Mouse (Mus musculus) E14TG2a.4 (cell line): ENCODE measurements at regions not wholly inside any gene's neighbourhood (a gene's known extent, or its start where the extent isn't known, plus 50 kb on each side); places are given as distances from the start of the nearest gene placed in this dataset.

ENCODE experiments used
- H3K27me3 ChIP-seq: 2 replicates; pipeline ENCODE4 v1.6.1; 2014; ENCODE audit warnings: low read length, control low read depth; ENCODE audit not compliant: insufficient read depth
- H3K36me3 ChIP-seq: 2 replicates; pipeline ENCODE4 v1.6.1; 2014; ENCODE audit warnings: low read length, control low read depth; ENCODE audit not compliant: insufficient read depth
- H3K4me1 ChIP-seq: replicated peaks from 2 replicates; pipeline ENCODE4 v1.6.1; 2014; ENCODE audit warnings: low read depth, low read length, control low read depth
- H3K4me3 ChIP-seq: replicated peaks from 2 replicates; pipeline ENCODE4 v1.5.1; 2014; ENCODE audit warnings: mild to moderate bottlenecking, low read length
- H3K9me3 ChIP-seq: 2 replicates; pipeline ENCODE4 v1.6.1; 2014; ENCODE audit warnings: low read length, control low read depth
- CTCF ChIP-seq: conservative IDR thresholded peaks from 2 replicates; pipeline ENCODE4 v1.5.1; 2014; ENCODE audit warnings: low read length
- NANOG ChIP-seq: IDR thresholded peaks from 2 replicates; pipeline ENCODE4 v1.6.1; 2014; ENCODE audit warnings: borderline replicate concordance, low read length, mixed read lengths
- POU5F1 ChIP-seq: IDR thresholded peaks from 2 replicates; pipeline ENCODE4 v1.6.1; 2014; ENCODE audit warnings: low read length, borderline replicate concordance

GRCm38 (mm10) chr11:84729189-84729588, 90.1 kb downstream of the Mrm1 start:
- TF ChIP-seq POU5F1 = no peak
- TF ChIP-seq NANOG = no peak
- no peak for TF ChIP-seq CTCF
- Histone ChIP-seq H3K4me1 (peaks cover 6% of the 10 kb centered on the region), H3K9me3 (no peaks in the 10 kb centered on the region), H3K4me3 (no peak overlapping the region), H3K36me3 (no peaks in the 10 kb centered on the region), H3K27me3 (peaks cover 23% of the 10 kb centered on the region)

GRCm38 (mm10) chr11:84725936-84726613, 93.2 kb downstream of the Mrm1 start:
- Histone ChIP-seq H3K27me3 (peaks cover 31% of the 10 kb centered on the region), H3K36me3 (no peaks in the 10 kb centered on the region), H3K4me1 (peaks cover 13% of the 10 kb centered on the region), H3K4me3 (no peak overlapping the region), H3K9me3 (no peaks in the 10 kb centered on the region)
- TF ChIP-seq POU5F1 = no peak
- TF ChIP-seq NANOG = no peak
- no peak for TF ChIP-seq CTCF

GRCm38 (mm10) chr11:84725177-84725792, 94.0 kb downstream of the Mrm1 start:
- Histone ChIP-seq H3K4me1 (peaks cover 13% of the 10 kb centered on the region), H3K27me3 (peaks cover 31% of the 10 kb centered on the region), H3K36me3 (no peaks in the 10 kb centered on the region), H3K4me3 (no peak overlapping the region), H3K9me3 (no peaks in the 10 kb centered on the region)
- no peak for TF ChIP-seq NANOG
- TF ChIP-seq CTCF = no peak
- TF ChIP-seq POU5F1 = no peak

GRCm38 (mm10) chr11:84724080-84724479, 95.2 kb downstream of the Mrm1 start:
- Histone ChIP-seq H3K9me3 (no peaks in the 10 kb centered on the region), H3K4me3 (0 out of 2 replicates have a peak overlapping the region, but pooled peaks have one; percentile 35), H3K4me1 (peaks cover 13% of the 10 kb centered on the region), H3K27me3 (peaks cover 31% of the 10 kb centered on the region), H3K36me3 (no peaks in the 10 kb centered on the region)
- TF ChIP-seq NANOG = no peak
- TF ChIP-seq POU5F1 = no peak
- TF ChIP-seq CTCF = no peak

- no peaks in the 10 kb centered on the region for H3K36me3 ChIP-seq
- no peak overlapping the region for H3K4me3 ChIP-seq
- H3K9me3 ChIP-seq = no peaks in the 10 kb centered on the region
- TF ChIP-seq NANOG = no peak
- no peak for TF ChIP-seq POU5F1
- H3K4me1 ChIP-seq = peaks cover 13% of the 10 kb centered on the region
- peaks cover 31% of the 10 kb centered on the region for H3K27me3 ChIP-seq
Observed at GRCm38 (mm10) chr11:84722658-84723201, 96.6 kb downstream of the Mrm1 start.

GRCm38 (mm10) chr11:84721979-84722378, 97.3 kb downstream of the Mrm1 start:
- no peaks in the 10 kb centered on the region for H3K9me3 ChIP-seq
- no peak overlapping the region for H3K4me3 ChIP-seq
- H3K36me3 ChIP-seq = no peaks in the 10 kb centered on the region
- TF ChIP-seq POU5F1 (no peak), CTCF (peak; percentile 34), NANOG (no peak)
- peaks cover 31% of the 10 kb centered on the region for H3K27me3 ChIP-seq
- H3K4me1 ChIP-seq = peaks cover 13% of the 10 kb centered on the region

GRCm38 (mm10) chr11:84721150-84721549, 98.2 kb downstream of the Mrm1 start:
- peaks cover 7% of the 10 kb centered on the region for H3K4me1 ChIP-seq

GRCm38 (mm10) chr11:84719781-84720180, 99.5 kb downstream of the Mrm1 start:
- Histone ChIP-seq H3K36me3 (no peaks in the 10 kb centered on the region), H3K27me3 (peaks cover 21% of the 10 kb centered on the region), H3K4me3 (no peak overlapping the region), H3K4me1 (peaks cover 7% of the 10 kb centered on the region; the same call in 1 of the 2 replicates), H3K9me3 (no peaks in the 10 kb centered on the region)
- no peak for TF ChIP-seq CTCF
- TF ChIP-seq NANOG = no peak
- TF ChIP-seq POU5F1 = no peak

More at GRCm38 (mm10) chr11:84721150-84721549, 98.2 kb downstream of the Mrm1 start:
- Histone ChIP-seq H3K9me3 (no peaks in the 10 kb centered on the region), H3K36me3 (no peaks in the 10 kb centered on the region), H3K27me3 (peaks cover 26% of the 10 kb centered on the region), H3K4me3 (no peak overlapping the region)
- TF ChIP-seq CTCF = peak; percentile 40
- TF ChIP-seq NANOG = no peak
